Mouse (Mus musculus): ENCODE data around the gene 1700001O22Rik. TPM values are rescaled to one million over a fixed set of nuclear protein-coding genes. Genes with fewer than 3 reads are reported as not detected.
A peak's percentile ranks its signal among the peaks of the same experiment; 100 is the strongest.

1700001O22Rik gene
- polyA plus RNA-seq, 1 experiment = not detected

- WGBS = 11% methylated on average over 21 of the region's 21 CpGs
- TF ChIP-seq CTCF (IDR thresholded peaks at IDR 0.05; ENCODE audit: insufficient read depth, low read depth, low read length) (no peak), POLR2A (IDR thresholded peaks at IDR 0.05; ENCODE audit: insufficient read depth, low read depth, low read length) (no peak)
- Histone ChIP-seq H3K27ac (ENCODE audit: insufficient read depth, low read depth, low read length) (no peak overlapping the region; the same call in 1 of the 2 replicates), H3K4me3 (ENCODE audit: insufficient read depth, low read depth, low read length) (no peak overlapping the region), H3K4me1 (ENCODE audit: control insufficient read depth, insufficient read depth, low read length) (peaks cover 14% of the 10 kb centered on the region)
Measured at GRCm38 (mm10) chr2:30836238-30836990, 33.0 kb upstream of the 1700001O22Rik start.

- WGBS = 67% methylated on average over 9 of the region's 10 CpGs
- Histone ChIP-seq H3K27ac (ENCODE audit: insufficient read depth, low read depth, low read length) (no peak within 1 kb of the TSS), H3K4me3 (ENCODE audit: insufficient read depth, low read depth, low read length) (no peak within 1 kb of the TSS), H3K4me1 (ENCODE audit: control insufficient read depth, insufficient read depth, low read length) (peaks cover 14% of the 10 kb centered on the region)
- TF ChIP-seq CTCF (IDR thresholded peaks at IDR 0.05; ENCODE audit: insufficient read depth, low read depth, low read length) (no peak), POLR2A (IDR thresholded peaks at IDR 0.05; ENCODE audit: insufficient read depth, low read depth, low read length) (no peak)
Measured at GRCm38 (mm10) chr2:30834373-30835022, 31.0 kb upstream of the 1700001O22Rik start, which contains the start of gene Prrx2. TSS of gene Prrx2 (plus strand) at chr2:30834972.

GRCm38 (mm10) chr2:30833644-30834043, 30.2 kb upstream of the 1700001O22Rik start:
- TF ChIP-seq POLR2A (IDR thresholded peaks at IDR 0.05; ENCODE audit: insufficient read depth, low read depth, low read length) (no peak), CTCF (IDR thresholded peaks at IDR 0.05; ENCODE audit: insufficient read depth, low read depth, low read length) (no peak)

GRCm38 (mm10) chr2:30830283-30830795, 26.9 kb upstream of the 1700001O22Rik start, which contains the start of gene Asb6:
TSS of gene Asb6 (minus strand) at chr2:30830333.
- H3K4me3 ChIP-seq (ENCODE audit: insufficient read depth, low read depth, low read length) = no peak within 1 kb of the TSS
- TF ChIP-seq CTCF (IDR thresholded peaks at IDR 0.05; ENCODE audit: insufficient read depth, low read depth, low read length) = no peak
- TF ChIP-seq POLR2A (IDR thresholded peaks at IDR 0.05; ENCODE audit: insufficient read depth, low read depth, low read length) = no peak
- H3K4me1 ChIP-seq (ENCODE audit: control insufficient read depth, insufficient read depth, low read length) = peaks cover 19% of the 10 kb centered on the region
- H3K27ac ChIP-seq (ENCODE audit: insufficient read depth, low read depth, low read length) = no peak within 1 kb of the TSS
- WGBS = 39% methylated on average over 4 of the region's 4 CpGs

More at GRCm38 (mm10) chr2:30833644-30834043, 30.2 kb upstream of the 1700001O22Rik start:
- H3K4me1 ChIP-seq (ENCODE audit: control insufficient read depth, insufficient read depth, low read length) = peaks cover 15% of the 10 kb centered on the region
- H3K4me3 ChIP-seq (ENCODE audit: insufficient read depth, low read depth, low read length) = no peak overlapping the region
- WGBS = 83% methylated on average over 5 of the region's 5 CpGs
- H3K27ac ChIP-seq (ENCODE audit: insufficient read depth, low read depth, low read length) = no peak overlapping the region

- TF ChIP-seq POLR2A (IDR thresholded peaks at IDR 0.05; ENCODE audit: insufficient read depth, low read depth, low read length) = no peak
- no peak for TF ChIP-seq CTCF (IDR thresholded peaks at IDR 0.05; ENCODE audit: insufficient read depth, low read depth, low read length)
- 42% methylated on average over 5 of the region's 5 CpGs for WGBS
- peaks cover 19% of the 10 kb centered on the region for H3K4me1 ChIP-seq (ENCODE audit: control insufficient read depth, insufficient read depth, low read length)
- H3K4me3 ChIP-seq (ENCODE audit: insufficient read depth, low read depth, low read length) = no peak overlapping the region
- H3K27ac ChIP-seq (ENCODE audit: insufficient read depth, low read depth, low read length) = no peak overlapping the region
Measured at GRCm38 (mm10) chr2:30829315-30829714, 25.9 kb upstream of the 1700001O22Rik start.

GRCm38 (mm10) chr2:30827749-30828475, 24.5 kb upstream of the 1700001O22Rik start:
- peak overlapping the region; percentile 78 for H3K4me3 ChIP-seq (ENCODE audit: insufficient read depth, low read depth, low read length)
- H3K27ac ChIP-seq (ENCODE audit: insufficient read depth, low read depth, low read length) = no peak overlapping the region
- H3K4me1 ChIP-seq (ENCODE audit: control insufficient read depth, insufficient read depth, low read length) = peaks cover 19% of the 10 kb centered on the region
- under 1% methylated on average over 63 of the region's 63 CpGs for WGBS
- TF ChIP-seq CTCF (IDR thresholded peaks at IDR 0.05; ENCODE audit: insufficient read depth, low read depth, low read length) (peak; percentile 86), POLR2A (IDR thresholded peaks at IDR 0.05; ENCODE audit: insufficient read depth, low read depth, low read length) (peak; percentile 66)

GRCm38 (mm10) chr2:30826825-30827748, 23.6 kb upstream of the 1700001O22Rik start:
- no peak for TF ChIP-seq POLR2A (IDR thresholded peaks at IDR 0.05; ENCODE audit: insufficient read depth, low read depth, low read length)
- peak; percentile 24; the same call in 1 of the 2 replicates for TF ChIP-seq CTCF (IDR thresholded peaks at IDR 0.05; ENCODE audit: insufficient read depth, low read depth, low read length)
- Histone ChIP-seq H3K4me3 (ENCODE audit: insufficient read depth, low read depth, low read length) (peak overlapping the region; percentile 78), H3K27ac (ENCODE audit: insufficient read depth, low read depth, low read length) (no peak overlapping the region), H3K4me1 (ENCODE audit: control insufficient read depth, insufficient read depth, low read length) (peaks cover 19% of the 10 kb centered on the region)
- 30% methylated on average over 26 of the region's 26 CpGs for WGBS

Measured in olfactory bulb, adult 2 months (tissue).